Mouse (Mus musculus): ENCODE measurements at regions not wholly inside any gene's neighbourhood (a gene's known extent, or its start where the extent isn't known, plus 50 kb on each side); places are given as distances from the start of the nearest gene placed in this dataset.
A peak's percentile ranks its signal among the peaks of the same experiment; 100 is the strongest.

- no peaks in the 10 kb centered on the region for H3K36me3 ChIP-seq
- 95% methylated on average over 2 of the region's 2 CpGs for WGBS
- H3K27me3 ChIP-seq, result no peaks in the 10 kb centered on the region
- no peak overlapping the region for H3K4me2 ChIP-seq
- H3K4me1 ChIP-seq, result no peaks in the 10 kb centered on the region
- H3K9me3 ChIP-seq (replicated peaks), result no peaks in the 10 kb centered on the region
- H3K27ac ChIP-seq, result no peak overlapping the region
- H3K9ac ChIP-seq, result no peak overlapping the region
- no peak for ATAC-seq (replicated peaks; ENCODE audit: low FRiP score)
- no peak overlapping the region for H3K4me3 ChIP-seq (replicated peaks)
Measured at GRCm38 (mm10) chr4:56250611-56251010, 489.3 kb upstream of the Gm26657 start.

GRCm38 (mm10) chr4:56243863-56244262, 496.0 kb upstream of the Gm26657 start:
- Histone ChIP-seq H3K4me3 (replicated peaks) (no peak overlapping the region), H3K27ac (no peak overlapping the region), H3K36me3 (no peaks in the 10 kb centered on the region), H3K9me3 (replicated peaks) (no peaks in the 10 kb centered on the region), H3K4me1 (no peaks in the 10 kb centered on the region), H3K27me3 (no peaks in the 10 kb centered on the region), H3K4me2 (no peak overlapping the region), H3K9ac (no peak overlapping the region)
- no peak for ATAC-seq (replicated peaks; ENCODE audit: low FRiP score)
- WGBS, result 77% methylated on average over 6 of the region's 6 CpGs

GRCm38 (mm10) chr4:56238496-56239488, 501.1 kb upstream of the Gm26657 start:
- Histone ChIP-seq H3K36me3 (no peaks in the 10 kb centered on the region), H3K27me3 (no peaks in the 10 kb centered on the region), H3K4me1 (no peaks in the 10 kb centered on the region), H3K4me2 (no peak overlapping the region), H3K27ac (no peak overlapping the region), H3K9me3 (replicated peaks) (no peaks in the 10 kb centered on the region), H3K9ac (no peak overlapping the region), H3K4me3 (replicated peaks) (no peak overlapping the region)
- no peak for ATAC-seq (replicated peaks; ENCODE audit: low FRiP score)
- WGBS, result 70% methylated on average over 4 of the region's 4 CpGs

- no peak overlapping the region for H3K9ac ChIP-seq
- H3K36me3 ChIP-seq, result no peaks in the 10 kb centered on the region
- 72% methylated on average over 7 of the region's 7 CpGs for WGBS
- no peak overlapping the region for H3K4me3 ChIP-seq (replicated peaks)
- H3K4me1 ChIP-seq, result no peaks in the 10 kb centered on the region
- H3K27ac ChIP-seq, result no peak overlapping the region
- no peaks in the 10 kb centered on the region for H3K27me3 ChIP-seq
- no peak for ATAC-seq (replicated peaks; ENCODE audit: low FRiP score)
- no peaks in the 10 kb centered on the region for H3K9me3 ChIP-seq (replicated peaks)
- H3K4me2 ChIP-seq, result no peak overlapping the region
Measured at GRCm38 (mm10) chr4:56231414-56231813, 508.5 kb upstream of the Gm26657 start.

- Histone ChIP-seq H3K4me2 (no peak overlapping the region), H3K36me3 (no peaks in the 10 kb centered on the region), H3K27me3 (no peaks in the 10 kb centered on the region), H3K4me1 (no peaks in the 10 kb centered on the region), H3K4me3 (replicated peaks) (no peak overlapping the region), H3K9me3 (replicated peaks) (no peaks in the 10 kb centered on the region), H3K9ac (no peak overlapping the region), H3K27ac (no peak overlapping the region)
- whole genome bisulfite sequencing, result 62% methylated on average over 1 of the region's 1 CpGs
- ATAC-seq (replicated peaks; ENCODE audit: low FRiP score), result no peak
Measured at GRCm38 (mm10) chr4:56230451-56230850, 509.4 kb upstream of the Gm26657 start.

GRCm38 (mm10) chr4:56226493-56226892, 513.4 kb upstream of the Gm26657 start:
- 49% methylated on average over 1 of the region's 1 CpGs for WGBS

GRCm38 (mm10) chr4:56224542-56224941, 515.3 kb upstream of the Gm26657 start:
- Histone ChIP-seq H3K4me2 (no peak overlapping the region), H3K9ac (no peak overlapping the region), H3K4me1 (peaks cover 20% of the 10 kb centered on the region), H3K4me3 (replicated peaks) (no peak overlapping the region), H3K27ac (no peak overlapping the region), H3K27me3 (no peaks in the 10 kb centered on the region), H3K9me3 (replicated peaks) (no peaks in the 10 kb centered on the region), H3K36me3 (no peaks in the 10 kb centered on the region)
- 27% methylated on average over 3 of the region's 3 CpGs for WGBS
- no peak for ATAC-seq (replicated peaks; ENCODE audit: low FRiP score)

More at GRCm38 (mm10) chr4:56226493-56226892, 513.4 kb upstream of the Gm26657 start:
- Histone ChIP-seq H3K4me2 (no peak overlapping the region), H3K4me1 (peaks cover 16% of the 10 kb centered on the region), H3K9me3 (replicated peaks) (no peaks in the 10 kb centered on the region), H3K27me3 (no peaks in the 10 kb centered on the region), H3K4me3 (replicated peaks) (no peak overlapping the region), H3K27ac (no peak overlapping the region), H3K9ac (no peak overlapping the region), H3K36me3 (no peaks in the 10 kb centered on the region)
- ATAC-seq (replicated peaks; ENCODE audit: low FRiP score), result no peak

GRCm38 (mm10) chr4:56222023-56222776, 517.7 kb upstream of the Gm26657 start:
- Histone ChIP-seq H3K9ac (no peak overlapping the region), H3K4me3 (replicated peaks) (peak overlapping the region; percentile 14; the same call in 1 of the 2 replicates), H3K27ac (no peak overlapping the region), H3K36me3 (no peaks in the 10 kb centered on the region), H3K4me1 (peaks cover 20% of the 10 kb centered on the region), H3K9me3 (replicated peaks) (no peaks in the 10 kb centered on the region), H3K27me3 (no peaks in the 10 kb centered on the region), H3K4me2 (peak overlapping the region; percentile 31)
- peak; percentile 56; the same call in 1 of the 2 replicates for ATAC-seq (replicated peaks; ENCODE audit: low FRiP score)
- 35% methylated on average over 8 of the region's 8 CpGs for WGBS

- Histone ChIP-seq H3K9ac (no peak overlapping the region), H3K4me2 (no peak overlapping the region), H3K9me3 (replicated peaks) (no peaks in the 10 kb centered on the region), H3K36me3 (no peaks in the 10 kb centered on the region), H3K4me3 (replicated peaks) (no peak overlapping the region), H3K27me3 (no peaks in the 10 kb centered on the region), H3K4me1 (peaks cover 20% of the 10 kb centered on the region), H3K27ac (no peak overlapping the region)
- no peak for ATAC-seq (replicated peaks; ENCODE audit: low FRiP score)
- WGBS, result 28% methylated on average over 8 of the region's 8 CpGs
Measured at GRCm38 (mm10) chr4:56220531-56220930, 519.3 kb upstream of the Gm26657 start.

GRCm38 (mm10) chr4:56209499-56209898, 530.4 kb upstream of the Gm26657 start:
- no peaks in the 10 kb centered on the region for H3K36me3 ChIP-seq
- no peaks in the 10 kb centered on the region for H3K9me3 ChIP-seq (replicated peaks)
- H3K4me1 ChIP-seq, result no peaks in the 10 kb centered on the region
- H3K27me3 ChIP-seq, result no peaks in the 10 kb centered on the region
- no peak for ATAC-seq (replicated peaks; ENCODE audit: low FRiP score)
- no peak overlapping the region for H3K4me3 ChIP-seq (replicated peaks)
- 97% methylated on average over 2 of the region's 2 CpGs for WGBS
- no peak overlapping the region for H3K27ac ChIP-seq
- no peak overlapping the region for H3K9ac ChIP-seq
- no peak overlapping the region for H3K4me2 ChIP-seq

GRCm38 (mm10) chr4:56207726-56208125, 532.1 kb upstream of the Gm26657 start:
- WGBS, result 42% methylated on average over 5 of the region's 5 CpGs
- H3K4me3 ChIP-seq (replicated peaks), result no peak overlapping the region
- no peak for ATAC-seq (replicated peaks; ENCODE audit: low FRiP score)

GRCm38 (mm10) chr4:56205069-56205468, 534.8 kb upstream of the Gm26657 start:
- H3K27me3 ChIP-seq, result no peaks in the 10 kb centered on the region
- ATAC-seq (replicated peaks; ENCODE audit: low FRiP score), result no peak
- no peaks in the 10 kb centered on the region; the same call in 1 of the 2 replicates for H3K9me3 ChIP-seq (replicated peaks)
- no peak overlapping the region for H3K4me3 ChIP-seq (replicated peaks)
- H3K4me1 ChIP-seq, result no peaks in the 10 kb centered on the region
- H3K4me2 ChIP-seq, result no peak overlapping the region
- WGBS, result 80% methylated on average over 1 of the region's 1 CpGs
- no peaks in the 10 kb centered on the region for H3K36me3 ChIP-seq
- H3K27ac ChIP-seq, result no peak overlapping the region
- no peak overlapping the region for H3K9ac ChIP-seq

More at GRCm38 (mm10) chr4:56207726-56208125, 532.1 kb upstream of the Gm26657 start:
- H3K36me3 ChIP-seq, result no peaks in the 10 kb centered on the region
- no peaks in the 10 kb centered on the region; the same call in 1 of the 2 replicates for H3K9me3 ChIP-seq (replicated peaks)
- no peak overlapping the region for H3K4me2 ChIP-seq
- H3K27ac ChIP-seq, result no peak overlapping the region
- H3K4me1 ChIP-seq, result no peaks in the 10 kb centered on the region
- no peak overlapping the region for H3K9ac ChIP-seq
- H3K27me3 ChIP-seq, result no peaks in the 10 kb centered on the region

Data from kidney, embryonic 15.5 days (tissue).